Mouse (Mus musculus) lung, adult 2 months (tissue): ENCODE results near the gene Ptprcap. TPM values are rescaled to one million over a fixed set of nuclear protein-coding genes. Genes with fewer than 3 reads are reported as not detected.
A peak's percentile ranks its signal among the peaks of the same experiment; 100 is the strongest.

ENCODE experiments used
- DNase-seq: peaks from one replicate; pipeline ENCODE4 v3.0.0; 2022
- H3K4me1 ChIP-seq: fragments of 200-500 bp; 2 replicates; pipeline ENCODE4 v1.6.1; 2011; ENCODE audit warnings: low read length; ENCODE audit not compliant: control insufficient read depth, insufficient read depth
- H3K4me3 ChIP-seq: fragments of 200-500 bp; replicated peaks from 2 replicates; pipeline ENCODE3; 2011; ENCODE audit warnings: low read depth, mild to moderate bottlenecking, control low read depth, low read length; ENCODE audit errors: extremely low read depth
- CTCF ChIP-seq: fragments of 200-500 bp; IDR thresholded peaks from 2 replicates; pipeline ENCODE4 v1.5.1; 2011; ENCODE audit warnings: mild to moderate bottlenecking, low read length, control low read depth; ENCODE audit not compliant: insufficient read depth
- POLR2A ChIP-seq: fragments of 200-500 bp; IDR thresholded peaks from 2 replicates; pipeline ENCODE4 v1.6.1; 2011; ENCODE audit warnings: low read depth, mild to moderate bottlenecking, control low read depth, low read length, borderline replicate concordance; ENCODE audit errors: extremely low read depth
- WGBS: fragments of 180-500 bp; shearing (Covaris S2); methylation state at CpG from one replicate; pipeline ENCODE4 v1.1.7; 2018; 5-methylcytosine and 5-hydroxymethylcytosine counted together
- polyA plus RNA-seq: library from polyadenylated mRNA; depleted of rRNA; stranded (reverse); fragments of >200 nt; gene quantifications from 2 replicates; pipeline ENCODE4 v1.2.3, GENCODE M21; 2012

Ptprcap gene
- polyA plus RNA-seq, 1 experiment, result 55.0 TPM

- H3K4me1 ChIP-seq, result peaks cover 6% of the 10 kb centered on the region; the same call in 1 of the 2 replicates
- TF ChIP-seq POLR2A, result no peak
- no peak for TF ChIP-seq CTCF
- no peak for DNase-seq
- no peak overlapping the region for H3K4me3 ChIP-seq
- WGBS, result 41% methylated on average over 3 of the region's 3 CpGs
Measured at GRCm38 (mm10) chr19:4181892-4182291, 28.5 kb downstream of the Ptprcap start.

GRCm38 (mm10) chr19:4183689-4184088 is 30.3 kb downstream of the Ptprcap start:
- no peak for TF ChIP-seq POLR2A
- TF ChIP-seq CTCF, result no peak
- H3K4me3 ChIP-seq, result no peak overlapping the region
- 87% methylated on average over 2 of the region's 2 CpGs for WGBS
- peaks cover 6% of the 10 kb centered on the region; the same call in 1 of the 2 replicates for H3K4me1 ChIP-seq
- no peak for DNase-seq

- Histone ChIP-seq H3K4me3 (no peak overlapping the region), H3K4me1 (peaks cover 6% of the 10 kb centered on the region; the same call in 1 of the 2 replicates)
- no peak for DNase-seq
- TF ChIP-seq CTCF (no peak), POLR2A (no peak)
- 46% methylated on average over 15 of the region's 15 CpGs for WGBS
Measured at GRCm38 (mm10) chr19:4184976-4185975, 31.9 kb downstream of the Ptprcap start.

GRCm38 (mm10) chr19:4187303-4187702 is 33.9 kb downstream of the Ptprcap start:
- Histone ChIP-seq H3K4me3 (no peak overlapping the region), H3K4me1 (peaks cover 1% of the 10 kb centered on the region; the same call in 1 of the 2 replicates)
- 73% methylated on average over 3 of the region's 3 CpGs for WGBS
- TF ChIP-seq CTCF, result no peak
- no peak for TF ChIP-seq POLR2A
- no peak for DNase-seq

- peak overlapping the region; percentile 18 for H3K4me3 ChIP-seq
- H3K4me1 ChIP-seq, result peaks cover 8% of the 10 kb centered on the region
- 72% methylated on average over 12 of the region's 12 CpGs for WGBS
- TF ChIP-seq POLR2A, result no peak
- TF ChIP-seq CTCF, result no peak
- DNase-seq, result no peak
Measured at GRCm38 (mm10) chr19:4189051-4189620, 35.7 kb downstream of the Ptprcap start.

GRCm38 (mm10) chr19:4190831-4191334 is 37.5 kb downstream of the Ptprcap start, which contains the start of gene Tbc1d10c:
TSS of gene Tbc1d10c (minus strand) at chr19:4191284.
- Histone ChIP-seq H3K4me3 (peak within 1 kb of the TSS; percentile 93), H3K4me1 (peaks cover 10% of the 10 kb centered on the region)
- no peak for TF ChIP-seq CTCF
- peak; percentile 25; the same call in 1 of the 2 replicates for TF ChIP-seq POLR2A
- 44% methylated on average over 4 of the region's 4 CpGs for WGBS
- no peak for DNase-seq

GRCm38 (mm10) chr19:4191528-4192250 is 38.3 kb downstream of the Ptprcap start, which contains the start of gene Ppp1ca:
TSS of gene Ppp1ca (plus strand) at chr19:4192065.
- TF ChIP-seq POLR2A (peak; percentile 86; the same call in 1 of the 2 replicates), CTCF (peak; percentile 34; the same call in 1 of the 2 replicates)
- H3K4me1 ChIP-seq, result peaks cover 10% of the 10 kb centered on the region
- peak within 1 kb of the TSS; percentile 93 for H3K4me3 ChIP-seq
- WGBS, result 2% methylated on average over 45 of the region's 47 CpGs
- peak; percentile 92 for DNase-seq

GRCm38 (mm10) chr19:4192251-4192985 is 39.0 kb downstream of the Ptprcap start:
- TF ChIP-seq POLR2A (no peak), CTCF (no peak)
- H3K4me3 ChIP-seq, result peak overlapping the region; percentile 93
- peaks cover 10% of the 10 kb centered on the region for H3K4me1 ChIP-seq
- DNase-seq, result no peak
- WGBS, result under 1% methylated on average over 52 of the region's 52 CpGs
